Mouse (Mus musculus) ovary, adult 10 weeks (tissue): ENCODE data around the gene Elmod1. TPM values are rescaled to one million over a fixed set of nuclear protein-coding genes. Genes with fewer than 3 reads are reported as not detected.

Source experiments
- polyA plus RNA-seq: library from polyadenylated mRNA; stranded (reverse); fragments of 350-450 nt; fragmentation: Illumina TruSeq; extraction: RNeasy Lipid Tissue Mini Kit (QIAGEN cat#74804); gene quantifications from one replicate; pipeline ENCODE4 v1.2.3, GENCODE M21; 2014

Elmod1 gene
- polyA plus RNA-seq, result 7.6 TPM

DNA sequence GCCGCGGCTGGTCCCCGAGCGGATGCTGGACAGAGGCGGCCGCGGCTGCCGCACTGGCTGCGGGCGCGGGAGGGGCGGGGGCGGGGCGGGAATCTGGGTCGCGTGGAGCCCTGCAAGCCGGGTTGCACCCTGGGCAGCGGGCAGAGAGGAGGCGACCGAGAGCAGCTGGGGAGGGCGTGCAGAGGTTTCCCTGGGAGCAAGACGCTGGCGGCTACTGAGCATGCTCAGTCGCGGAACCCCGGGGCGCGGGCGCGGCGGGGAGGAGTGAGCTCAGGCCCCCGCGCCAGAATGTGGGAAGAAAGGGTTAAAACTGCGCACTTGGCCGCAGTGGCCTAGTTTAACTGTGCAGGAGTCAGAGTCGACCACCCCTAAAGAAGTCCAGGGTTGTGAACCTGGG, at the start of gene Elmod1:
Gene Elmod1 (minus strand): TSS at position 180 of the 397 bp plus-strand sequence.

Other genes starting within 250 kb of the Elmod1 start
- gene Slc35f2, start 203.8 kb downstream of the Elmod1 start, polyA plus RNA-seq, result 8.3 TPM
- gene Sln, start 125.1 kb downstream of the Elmod1 start, polyA plus RNA-seq, result not detected
- 7.8 TPM for gene Tnfaip8l3, start 93.1 kb upstream of the Elmod1 start, polyA plus RNA-seq